Mouse (Mus musculus) bone marrow, adult 2 months (tissue): ENCODE data around the gene Atp7a.

ENCODE experiments used
- CTCF ChIP-seq: fragments of 200-500 bp; IDR thresholded peaks from 2 replicates; pipeline ENCODE4 v1.5.1; 2011; ENCODE audit warnings: low read length, control low read depth; ENCODE audit not compliant: control insufficient read depth, insufficient read depth
- POLR2A ChIP-seq: fragments of 200-500 bp; IDR thresholded peaks from 2 replicates; pipeline ENCODE4 v1.6.1; 2011; ENCODE audit warnings: low read depth, mild to moderate bottlenecking, control low read depth, low read length, borderline replicate concordance; ENCODE audit not compliant: control insufficient read depth

DNA sequence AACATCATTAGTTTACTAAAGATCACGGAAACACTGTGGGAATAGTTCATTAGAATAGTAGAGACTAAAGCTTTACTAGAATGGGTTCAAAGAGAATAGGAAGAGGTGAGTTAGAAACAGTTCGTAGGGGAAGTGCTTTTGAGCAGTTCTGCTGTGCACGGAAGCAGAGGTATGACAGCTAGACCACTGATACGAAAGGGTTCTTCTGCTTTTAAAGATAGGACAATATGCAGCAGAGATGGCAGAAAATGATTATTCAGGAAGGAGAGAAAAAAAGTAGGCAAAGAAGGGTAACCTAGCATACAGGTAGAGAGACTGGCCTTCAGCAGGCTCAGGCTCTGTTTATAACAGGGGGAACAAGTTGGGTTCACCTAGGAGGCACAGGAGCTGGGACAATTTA is 86.8 kb downstream of the Atp7a start:
- TF ChIP-seq POLR2A (no peak), CTCF (no peak)
